Mouse (Mus musculus) monocyte, adult 5-6 weeks (primary cell): ENCODE data around the gene Dlg2. TPM values are rescaled to one million over a fixed set of nuclear protein-coding genes. Genes with fewer than 3 reads are reported as not detected.

Experiments
- ATAC-seq: fragments of 153-309, 156-312 bp; replicated peaks from 2 replicates; pipeline ENCODE4 v1.8.0; 2017; ENCODE audit warnings: mild to moderate bottlenecking; ENCODE audit not compliant: low TSS enrichment, insufficient number of reproducible peaks, severe bottlenecking, poor library complexity, low FRiP score
- total RNA-seq: library from RNA; stranded (forward); fragments of 200-1000, 200-491, 200-594 nt; gene quantifications from 3 replicates; pipeline ENCODE4 v1.2.3, GENCODE M21; 2017

The Dlg2 gene
- total RNA-seq, 1 experiment from 2014 or later, result 1.7 TPM

DNA sequence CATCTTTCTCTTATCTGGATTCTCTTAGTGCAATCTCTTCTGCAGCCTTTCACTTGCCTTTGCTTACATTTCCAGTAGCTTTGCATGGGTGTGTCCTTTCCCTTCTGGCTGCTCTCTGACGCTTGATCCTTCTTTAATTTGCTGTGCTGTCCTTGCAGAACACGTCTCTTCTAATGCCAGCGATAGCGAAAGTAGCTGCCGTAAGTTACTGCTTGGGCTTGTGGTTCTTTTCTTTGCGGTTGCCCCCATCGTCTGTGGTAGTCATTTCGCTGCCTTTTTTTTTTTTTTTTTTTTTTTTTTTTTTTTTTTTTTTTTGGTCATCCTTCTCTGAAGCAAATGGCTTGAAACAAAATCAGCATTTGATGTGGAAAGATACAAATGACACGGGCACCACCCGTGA, 1944.0 kb downstream of the Dlg2 start:
- ATAC-seq, result no peak

- no peak for ATAC-seq
Observed at GRCm38 (mm10) chr7:92423017-92423416, 1946.5 kb downstream of the Dlg2 start.

DNA sequence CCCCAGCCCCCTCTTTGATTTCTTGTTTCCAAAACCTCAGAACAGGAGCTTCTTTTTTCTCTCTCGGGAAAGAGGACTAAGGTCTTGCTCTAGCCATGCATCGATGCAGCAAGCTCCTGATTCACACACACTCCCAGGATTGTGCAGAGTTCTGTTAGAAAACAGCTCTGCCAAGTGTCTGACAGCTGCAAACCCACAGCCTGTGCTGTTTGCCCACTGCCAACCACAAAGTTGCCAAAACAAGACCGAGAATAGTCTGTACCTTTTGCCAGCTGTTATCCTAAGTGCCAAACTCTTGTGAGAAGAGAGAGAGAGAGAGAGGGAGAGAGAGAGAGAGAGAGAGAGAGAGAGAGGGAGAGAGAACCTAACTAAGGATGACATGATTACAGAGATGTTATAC, 1948.2 kb downstream of the Dlg2 start:
- no peak for ATAC-seq

DNA sequence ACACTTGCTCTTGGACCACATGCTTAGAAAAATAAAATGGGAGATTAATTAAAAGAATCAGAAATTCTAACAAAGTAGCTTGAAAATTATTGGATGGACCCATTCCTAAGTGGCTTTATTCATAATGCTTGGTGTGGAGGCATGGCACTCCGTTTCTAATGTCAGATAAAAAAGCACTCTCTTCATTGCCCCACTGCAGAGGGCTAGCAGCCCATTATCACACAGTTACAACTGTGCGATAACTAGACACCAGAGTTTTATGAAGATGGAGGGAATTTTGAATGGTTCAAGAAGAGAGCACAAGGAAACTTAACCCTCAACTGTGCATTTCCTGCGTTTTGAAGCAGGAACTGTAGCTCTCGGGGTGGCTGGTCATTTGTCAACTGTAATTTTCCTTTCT, 1950.8 kb downstream of the Dlg2 start:
- no peak for ATAC-seq

- no peak for ATAC-seq
Observed at GRCm38 (mm10) chr7:92428629-92429028, 1952.2 kb downstream of the Dlg2 start.

- ATAC-seq, result no peak
Observed at GRCm38 (mm10) chr7:92430254-92430653, 1953.8 kb downstream of the Dlg2 start.

DNA sequence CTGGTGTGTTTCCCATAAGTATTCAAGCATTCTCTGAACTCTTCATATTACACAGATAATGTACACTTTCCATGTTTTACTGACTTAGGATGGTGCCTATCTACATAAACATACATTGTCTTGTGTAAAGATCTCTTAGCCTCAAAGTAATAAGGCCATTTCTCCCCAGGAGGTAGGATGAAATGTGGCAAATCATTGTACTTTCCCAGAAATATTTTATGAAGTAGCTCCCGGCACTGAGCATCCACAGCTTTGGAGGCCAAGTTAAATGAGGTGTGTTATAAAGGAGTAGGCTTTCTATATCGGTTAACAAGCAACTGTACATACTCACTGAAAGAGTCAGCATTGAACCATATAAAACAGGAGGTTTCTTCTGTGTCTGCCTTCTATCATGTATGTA, 1960.7 kb downstream of the Dlg2 start:
- ATAC-seq, result no peak

DNA sequence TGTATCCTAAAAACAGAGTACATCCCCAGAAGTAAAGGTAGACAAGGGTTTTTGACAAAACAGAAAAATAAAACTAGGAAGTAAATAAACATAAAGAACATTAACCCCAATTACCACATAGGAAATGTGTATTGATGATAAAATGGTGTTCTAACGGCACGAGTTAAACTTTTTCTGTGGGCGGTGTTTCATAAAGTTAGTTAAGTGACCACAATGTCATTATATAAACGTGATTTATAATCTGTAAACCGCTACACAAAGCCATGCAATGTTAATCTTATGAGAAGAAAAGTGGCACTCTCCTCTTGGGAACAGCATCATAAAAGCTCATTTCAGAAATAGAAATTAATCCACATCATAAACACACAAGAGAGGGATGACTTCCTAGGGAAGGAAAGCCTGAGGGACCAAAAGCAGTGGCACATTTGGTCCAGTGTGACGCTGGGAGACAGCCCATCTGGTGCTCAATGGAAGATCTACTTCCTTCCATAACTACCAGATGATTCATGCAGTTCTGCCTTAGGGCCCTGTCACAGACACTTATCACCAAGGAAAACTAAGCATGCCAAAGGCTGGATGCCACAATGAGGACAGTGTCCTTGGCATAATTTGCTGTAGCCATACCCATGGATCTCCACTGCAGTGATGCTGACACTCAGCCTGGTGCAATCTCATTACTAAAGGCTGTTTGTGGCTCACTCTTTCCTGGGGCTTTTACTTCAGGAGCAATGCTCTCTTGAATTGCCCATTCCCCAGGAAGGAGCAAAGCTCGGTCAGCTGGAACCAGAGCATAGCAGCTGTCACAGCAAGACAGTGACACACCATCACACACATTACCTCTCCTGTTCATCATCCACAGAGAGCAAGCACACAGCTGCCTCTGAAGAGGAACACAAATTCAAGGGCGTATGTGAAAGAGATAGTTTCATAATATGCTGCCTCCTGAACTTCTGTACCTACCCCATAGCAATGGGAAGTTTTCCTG, 1963.3 kb downstream of the Dlg2 start:
- 0 out of 2 replicates have a peak, but pooled peaks have one; percentile 16 for ATAC-seq

DNA sequence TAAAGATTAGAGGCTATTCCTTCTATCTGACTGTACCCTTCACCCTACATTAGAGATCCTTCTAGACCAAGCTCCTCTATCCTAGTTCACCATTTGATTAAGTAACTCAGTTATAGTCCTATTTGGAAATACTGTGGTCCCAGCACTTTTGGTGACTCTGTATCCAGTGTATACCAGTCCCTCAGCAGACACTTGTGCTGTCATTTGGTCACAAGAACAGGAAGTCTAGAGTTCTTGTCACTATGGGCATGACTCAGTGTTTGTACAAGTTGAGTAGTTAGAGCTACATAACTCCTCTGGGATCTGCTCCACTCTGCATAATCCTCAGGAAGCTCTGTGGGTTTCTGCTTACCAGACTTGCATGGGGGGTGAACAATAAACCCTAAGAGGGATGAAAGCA, 1965.1 kb downstream of the Dlg2 start:
- peak; percentile 37; the same call in 1 of the 2 replicates for ATAC-seq

GRCm38 (mm10) chr7:92442082-92442481, 1965.6 kb downstream of the Dlg2 start:
- 0 out of 2 replicates have a peak, but pooled peaks have one; percentile 25 for ATAC-seq

DNA sequence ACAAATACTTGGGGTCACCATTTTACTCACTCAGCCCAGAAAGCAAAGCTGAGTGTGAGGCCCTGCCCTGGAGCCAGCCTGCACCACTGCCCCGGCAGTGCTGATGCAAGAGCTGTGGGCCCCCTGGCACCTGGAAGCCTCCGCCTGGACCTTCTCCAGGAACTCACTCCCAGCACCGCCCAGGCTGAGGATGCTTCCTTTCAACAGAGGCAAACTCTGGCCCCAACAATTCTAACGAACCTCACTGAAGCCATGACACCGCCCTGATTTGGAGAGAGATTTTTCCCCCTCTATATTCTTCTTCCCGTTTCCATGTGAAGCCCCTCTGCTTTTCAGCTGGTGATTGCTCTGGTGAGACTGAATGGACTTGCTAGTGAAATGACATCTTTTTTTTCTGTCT, 1971.5 kb downstream of the Dlg2 start:
- ATAC-seq, result no peak

DNA sequence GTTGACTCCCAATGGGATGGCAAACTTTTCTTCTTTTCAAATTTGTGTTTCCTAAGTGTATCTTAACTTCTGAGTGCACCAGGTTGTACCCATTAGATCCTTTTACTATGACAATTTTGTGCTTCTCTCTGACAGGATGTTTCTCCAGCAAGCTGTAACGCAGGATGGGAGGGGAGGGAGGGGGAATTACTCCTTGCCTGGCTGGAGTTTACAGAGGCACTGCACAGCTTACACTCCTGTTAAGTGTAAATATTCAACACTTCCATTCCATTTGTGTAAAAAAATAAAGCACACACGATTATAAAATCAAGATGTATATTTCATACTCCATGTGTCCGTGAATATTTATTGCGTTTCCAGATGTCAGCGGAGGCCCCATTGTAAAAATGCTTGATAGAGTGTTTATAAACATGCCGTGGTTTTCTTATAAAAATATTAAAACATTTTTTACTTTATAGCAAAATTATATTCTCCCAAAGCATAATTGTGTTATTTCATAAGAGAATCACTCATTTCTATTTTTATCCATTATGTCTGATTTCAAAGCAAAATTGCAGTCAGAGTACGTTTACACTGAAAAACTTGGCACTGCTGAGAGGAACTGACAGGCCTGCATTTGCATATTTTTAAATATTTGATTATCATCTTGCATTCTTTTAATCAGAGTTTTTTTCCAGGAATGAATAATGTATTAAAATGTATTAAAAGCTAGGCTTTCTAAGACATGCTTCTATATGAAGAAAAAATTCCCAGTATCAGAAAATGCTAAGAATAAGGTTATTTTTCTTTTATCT, 1972.5 kb downstream of the Dlg2 start:
- ATAC-seq, result no peak

DNA sequence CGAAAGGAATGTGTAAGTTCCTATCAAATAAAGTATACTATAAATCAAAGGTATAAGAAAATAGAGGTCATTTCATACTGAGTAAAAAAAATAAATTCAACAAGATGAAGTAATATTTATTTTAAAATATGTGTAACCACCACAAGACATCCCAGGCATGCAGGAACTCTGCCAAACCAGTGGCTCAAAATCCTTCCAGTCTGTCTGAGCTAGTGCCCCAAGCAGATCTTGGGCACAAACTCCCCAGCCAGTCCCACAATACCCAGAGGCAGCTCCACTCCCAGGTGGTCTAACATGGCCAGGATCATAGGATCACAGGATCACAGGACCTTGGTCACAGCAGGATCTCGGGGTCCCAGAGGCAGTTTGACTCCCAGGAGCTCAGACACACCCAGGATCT, 1977.7 kb downstream of the Dlg2 start:
- ATAC-seq, result no peak

- no peak for ATAC-seq
Observed at GRCm38 (mm10) chr7:92455927-92456326, 1979.5 kb downstream of the Dlg2 start.

DNA sequence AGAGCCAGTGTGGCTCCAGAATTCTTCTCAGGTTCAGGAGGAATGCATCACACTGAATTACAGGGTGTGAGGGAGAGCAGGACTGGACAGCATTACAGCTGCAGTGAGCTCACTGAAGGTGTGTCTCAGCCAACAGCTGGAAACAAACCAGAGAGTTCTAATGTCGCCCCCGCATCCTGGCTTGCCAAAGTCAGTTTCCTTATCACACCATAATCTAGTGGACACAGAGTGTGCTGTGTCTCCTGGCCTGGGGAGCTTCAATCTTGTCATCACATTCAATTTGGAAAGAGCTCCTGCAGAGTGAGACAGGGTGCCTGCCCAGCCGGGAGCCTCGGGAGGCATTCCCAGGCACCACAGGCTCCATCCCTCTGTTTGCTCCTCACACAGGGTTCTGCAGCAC, 1981.3 kb downstream of the Dlg2 start:
- ATAC-seq, result no peak

- ATAC-seq, result no peak
Observed at GRCm38 (mm10) chr7:92458308-92458707, 1981.8 kb downstream of the Dlg2 start.

GRCm38 (mm10) chr7:92460578-92460977, 1984.1 kb downstream of the Dlg2 start:
- ATAC-seq, result no peak

DNA sequence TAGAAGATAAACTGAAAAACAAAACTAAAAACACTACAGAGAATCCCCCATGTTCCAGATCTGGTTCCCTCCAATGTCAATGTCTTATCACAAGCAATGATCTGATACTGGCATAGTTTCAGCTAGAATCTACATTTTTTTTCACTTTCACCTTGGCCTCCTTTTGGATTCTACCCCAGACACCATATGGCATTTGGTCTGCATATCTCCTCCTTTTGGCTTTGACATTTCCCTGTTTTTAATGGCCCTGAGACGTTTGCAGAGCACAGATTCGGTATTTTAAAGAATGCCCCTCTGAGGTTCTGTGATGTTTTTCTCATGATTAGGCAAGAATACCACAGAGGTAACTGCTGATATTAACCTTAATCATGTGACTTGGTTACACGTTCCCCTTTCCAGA, 1984.8 kb downstream of the Dlg2 start:
- no peak for ATAC-seq

DNA sequence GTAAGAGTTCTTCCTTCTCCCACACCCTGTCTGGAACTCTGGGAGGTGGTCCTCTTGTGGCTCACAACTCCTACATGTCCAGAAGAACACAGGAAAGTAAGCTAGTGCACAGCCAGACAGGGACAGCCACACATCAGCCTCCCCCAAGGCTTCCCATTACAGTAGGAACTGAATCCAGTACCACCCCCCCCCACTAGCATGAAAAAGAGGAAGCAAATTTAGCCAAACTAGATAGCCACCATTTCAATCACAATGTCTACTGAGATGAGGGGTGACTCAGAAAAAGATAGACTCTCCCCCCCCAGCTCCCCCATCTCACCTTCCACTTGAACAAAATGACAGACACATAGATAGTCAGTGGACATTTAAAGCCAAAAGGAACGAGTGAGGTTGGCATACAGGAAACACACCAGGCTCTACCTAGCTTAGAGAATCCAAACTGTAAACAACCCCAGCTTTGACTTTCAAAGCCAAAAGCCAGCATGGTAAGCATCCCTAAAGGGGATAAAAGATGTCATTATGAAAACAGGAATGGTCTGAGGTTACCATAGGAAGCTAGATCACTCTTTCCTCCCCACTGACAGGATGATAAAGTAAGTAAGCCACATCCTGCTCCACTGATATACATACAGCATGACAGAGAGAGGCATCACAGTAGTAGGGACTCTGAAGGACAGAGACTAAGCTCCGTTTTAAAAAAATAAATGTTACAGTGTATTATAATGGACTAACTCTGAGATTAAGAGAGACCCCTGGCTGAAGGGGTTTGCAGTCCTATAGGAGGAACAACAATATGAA, 1986.8 kb downstream of the Dlg2 start:
- 0 out of 2 replicates have a peak, but pooled peaks have one; percentile 47 for ATAC-seq
